Mouse (Mus musculus) kidney, adult 2 months (tissue): ENCODE measurements around the gene Lca5l. TPM values are rescaled to one million over a fixed set of nuclear protein-coding genes. Genes with fewer than 3 reads are reported as not detected.
A peak's percentile ranks its signal among the peaks of the same experiment; 100 is the strongest.

ENCODE experiments used
- DNase-seq: peaks from one replicate; pipeline ENCODE4 v3.0.0; 2021
- H3K27ac ChIP-seq: fragments of 200-500 bp; 2 replicates; pipeline ENCODE4 v1.5.1; 2012; ENCODE audit warnings: low read depth, low read length, control low read depth, inconsistent platforms; ENCODE audit not compliant: insufficient read depth
- H3K27me3 ChIP-seq: fragments of 200-500 bp; replicated peaks from 2 replicates; pipeline ENCODE4 v1.6.1; 2012; ENCODE audit warnings: mild to moderate bottlenecking, moderate library complexity, low read length, inconsistent platforms; ENCODE audit not compliant: control insufficient read depth, insufficient read depth
- H3K36me3 ChIP-seq: fragments of 200-500 bp; 2 replicates; pipeline ENCODE4 v1.6.1; 2012; ENCODE audit warnings: mild to moderate bottlenecking, moderate library complexity, low read length, inconsistent platforms; ENCODE audit not compliant: control insufficient read depth, insufficient read depth
- H3K4me1 ChIP-seq: fragments of 200-500 bp; 2 replicates; pipeline ENCODE4 v1.6.1; 2011; ENCODE audit warnings: low read length; ENCODE audit not compliant: control insufficient read depth, insufficient read depth
- H3K4me3 ChIP-seq: fragments of 200-500 bp; 2 replicates; pipeline ENCODE4 v1.5.1; 2011; ENCODE audit warnings: mild to moderate bottlenecking, low read depth, low read length, control low read depth; ENCODE audit not compliant: insufficient read depth
- CTCF ChIP-seq: fragments of 200-500 bp; conservative IDR thresholded peaks from 2 replicates; pipeline ENCODE4 v1.5.1; 2011; ENCODE audit warnings: low read depth, mild to moderate bottlenecking, control low read depth, low read length, moderate library complexity, mixed read lengths; ENCODE audit not compliant: insufficient read depth, insufficient read length
- POLR2A ChIP-seq: fragments of 200-500 bp; IDR thresholded peaks from one replicate; pipeline ENCODE4 v1.6.1; 2011; ENCODE audit warnings: low read depth, low read length, control low read depth
- WGBS: fragments of 180-500 bp; shearing (Covaris S2); methylation state at CpG from one replicate; pipeline ENCODE4 v1.1.7; 2018; 5-methylcytosine and 5-hydroxymethylcytosine counted together
- polyA plus RNA-seq: library from polyadenylated mRNA; depleted of rRNA; stranded (reverse); fragments of >200 nt; gene quantifications from 2 replicates; pipeline ENCODE4 v1.2.3, GENCODE M21; 2012; rRNA removed

Gene Lca5l
- polyA plus RNA-seq, 1 experiment, result 0.47 TPM

DNA sequence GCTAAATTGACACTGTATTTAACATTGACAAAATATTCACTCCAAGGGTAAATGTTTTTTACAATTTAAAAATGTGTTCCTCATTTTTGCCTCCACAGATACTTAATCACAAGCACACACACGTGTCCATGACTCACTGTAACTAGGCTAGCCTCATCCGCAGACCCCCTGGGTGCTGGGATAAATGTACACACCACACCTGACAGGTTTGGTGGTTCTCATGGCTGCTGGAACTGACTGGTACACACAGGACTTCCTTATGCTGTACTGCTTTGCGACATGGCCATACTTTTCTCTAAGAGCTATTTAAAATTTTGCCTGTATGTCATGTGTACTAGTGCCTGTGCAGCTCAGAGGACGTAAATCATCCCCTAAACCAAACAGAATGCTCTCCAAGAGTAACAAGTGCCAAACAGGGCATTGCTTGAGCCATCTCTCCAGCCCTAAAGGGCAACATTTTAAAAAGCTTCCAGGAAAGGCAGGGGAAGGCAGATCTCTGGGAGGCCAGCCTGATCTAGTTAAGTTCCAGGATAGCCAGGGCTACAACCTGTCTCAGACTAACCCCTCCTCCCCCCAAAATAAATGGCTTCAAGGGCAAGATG is 71.9 kb downstream of the Lca5l start:
- H3K27me3 ChIP-seq, result no peaks in the 10 kb centered on the region
- no peak for DNase-seq
- H3K4me3 ChIP-seq, result no peak overlapping the region
- 70% methylated on average over 4 of the region's 4 CpGs for WGBS
- H3K27ac ChIP-seq, result no peak overlapping the region
- H3K36me3 ChIP-seq, result no peaks in the 10 kb centered on the region; the same call in 1 of the 2 replicates
- TF ChIP-seq POLR2A, result no peak
- no peak for TF ChIP-seq CTCF
- no peaks in the 10 kb centered on the region for H3K4me1 ChIP-seq

DNA sequence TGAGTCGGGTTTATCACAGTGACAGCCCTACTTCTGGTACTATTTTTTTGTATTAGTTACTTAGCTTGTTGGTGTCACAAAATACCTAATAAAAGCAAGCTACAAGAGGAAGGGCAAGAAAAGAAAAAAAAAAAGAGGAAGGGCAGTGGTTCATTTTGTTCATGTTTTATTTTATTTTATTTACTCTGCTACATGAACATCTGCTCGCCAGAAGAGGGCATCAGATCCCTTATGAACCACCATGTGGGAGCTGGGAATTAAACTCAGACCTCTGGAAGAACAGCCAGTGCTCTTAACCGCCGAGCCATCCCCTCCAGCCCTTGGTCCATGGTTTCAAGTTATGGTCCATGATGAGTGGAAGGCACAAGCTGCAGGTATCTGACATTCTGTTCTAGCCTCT is 77.3 kb downstream of the Lca5l start:
- no peaks in the 10 kb centered on the region for H3K36me3 ChIP-seq
- DNase-seq, result peak; percentile 12
- no peaks in the 10 kb centered on the region for H3K4me1 ChIP-seq
- peak; percentile 22; the same call in 1 of the 2 replicates for TF ChIP-seq CTCF
- TF ChIP-seq POLR2A, result no peak
- no peaks in the 10 kb centered on the region for H3K27me3 ChIP-seq
- no peak overlapping the region for H3K4me3 ChIP-seq
- 49% methylated on average over 4 of the region's 4 CpGs for WGBS
- H3K27ac ChIP-seq, result no peak overlapping the region

DNA sequence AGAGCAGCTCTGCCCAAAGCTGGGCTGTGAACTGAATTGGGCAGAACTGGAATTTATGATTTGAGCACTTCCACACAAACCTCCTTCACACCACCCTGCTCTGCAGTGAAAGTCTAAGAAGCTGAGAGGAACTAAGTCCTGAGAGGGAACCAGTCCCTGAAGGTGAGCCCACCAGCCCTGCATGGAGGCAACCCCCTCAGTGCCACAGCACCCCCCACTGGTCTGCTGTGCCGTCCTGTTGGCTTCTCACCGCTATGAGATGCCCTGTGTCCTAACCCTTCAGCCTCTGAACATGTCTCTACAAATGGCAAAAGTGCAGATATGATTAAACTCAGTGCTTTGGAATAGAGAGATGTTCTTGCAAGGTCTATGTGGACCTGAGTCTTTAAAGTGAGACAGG is 79.3 kb downstream of the Lca5l start:
- WGBS, result 52% methylated on average over 2 of the region's 2 CpGs
- H3K36me3 ChIP-seq, result no peaks in the 10 kb centered on the region
- no peak overlapping the region for H3K27ac ChIP-seq
- no peak for DNase-seq
- no peaks in the 10 kb centered on the region for H3K4me1 ChIP-seq
- no peak overlapping the region for H3K4me3 ChIP-seq
- no peak for TF ChIP-seq POLR2A
- TF ChIP-seq CTCF, result no peak
- no peaks in the 10 kb centered on the region for H3K27me3 ChIP-seq

DNA sequence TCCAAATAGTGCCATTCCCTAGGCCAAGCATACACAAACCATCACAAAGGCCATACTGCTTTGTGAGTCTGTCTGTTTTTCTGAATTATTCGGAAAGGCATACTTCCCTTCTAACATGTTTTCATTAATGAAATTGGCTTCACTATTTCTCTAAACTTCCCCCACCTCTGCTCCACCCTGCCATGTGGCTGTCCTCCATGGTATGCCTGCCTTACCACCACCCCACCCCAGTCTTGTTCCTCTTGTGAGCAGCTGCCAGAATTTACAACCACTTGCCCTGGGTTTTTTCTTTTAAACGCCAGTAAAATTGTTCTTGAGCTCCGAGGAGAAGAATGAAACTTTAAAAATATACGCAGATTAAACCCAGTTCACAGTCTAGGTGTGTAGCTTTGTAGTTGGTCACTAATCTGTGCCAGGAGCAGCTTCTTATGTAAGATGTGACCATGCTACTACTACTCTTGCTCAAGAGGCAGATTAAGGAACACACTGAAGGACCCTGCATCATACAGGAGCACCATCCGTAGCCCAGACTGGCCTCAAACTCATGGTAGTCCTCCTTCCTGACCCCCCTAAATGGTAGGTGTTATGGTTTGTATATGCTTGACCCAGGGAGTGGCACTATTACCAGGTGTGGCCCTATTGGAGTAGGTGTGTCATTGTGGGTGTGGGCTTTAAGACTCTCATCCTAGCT is 81.3 kb downstream of the Lca5l start:
- 80% methylated on average over 5 of the region's 5 CpGs for WGBS
- no peak for TF ChIP-seq CTCF
- no peak for TF ChIP-seq POLR2A
- Histone ChIP-seq H3K4me1 (no peaks in the 10 kb centered on the region), H3K4me3 (no peak overlapping the region), H3K36me3 (no peaks in the 10 kb centered on the region), H3K27ac (no peak overlapping the region), H3K27me3 (no peaks in the 10 kb centered on the region)
- no peak for DNase-seq

DNA sequence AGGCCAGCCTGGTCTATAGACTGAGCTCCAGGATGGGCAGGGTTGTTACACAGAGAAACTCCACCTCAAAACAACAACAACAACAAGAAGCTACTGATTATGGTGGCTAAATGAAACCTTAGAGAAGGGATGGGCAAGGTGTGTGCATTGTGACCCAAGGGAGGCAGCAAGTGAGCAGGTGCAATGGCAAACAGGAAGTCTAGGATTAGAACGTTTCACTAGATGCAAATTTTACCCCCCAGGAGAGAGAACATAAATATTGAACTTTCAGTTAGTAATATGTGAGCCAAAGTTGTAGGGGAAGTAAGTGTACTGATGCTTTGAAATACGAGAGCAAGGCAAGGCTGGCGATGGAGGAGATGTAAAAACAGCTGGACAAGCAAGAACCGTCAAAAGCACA is 82.4 kb downstream of the Lca5l start:
- no peak for DNase-seq
- Histone ChIP-seq H3K36me3 (no peaks in the 10 kb centered on the region), H3K4me1 (no peaks in the 10 kb centered on the region), H3K4me3 (no peak overlapping the region), H3K27ac (no peak overlapping the region), H3K27me3 (no peaks in the 10 kb centered on the region)
- TF ChIP-seq CTCF (no peak), POLR2A (no peak)
- 44% methylated on average over 4 of the region's 4 CpGs for WGBS

Other genes with a start within 250 kb of the Lca5l start
- 34.2 and 35.6 TPM in 2 replicates for gene Psmg1, start 201.3 kb downstream of the Lca5l start, polyA plus RNA-seq
- gene Brwd1, start 109.7 kb downstream of the Lca5l start, polyA plus RNA-seq, result 15.2 and 19.1 TPM in 2 replicates
- 23.3 and 36.4 TPM in 2 replicates for gene Hmgn1, start 64.5 kb downstream of the Lca5l start, polyA plus RNA-seq
- gene Wrb, start 46.9 kb downstream of the Lca5l start, polyA plus RNA-seq, result 44.7 and 46.9 TPM in 2 replicates
- gene Sh3bgr, start 8.2 kb upstream of the Lca5l start, polyA plus RNA-seq, result 4.5 and 6.7 TPM in 2 replicates
- 9.7 and 10.3 TPM in 2 replicates for gene B3galt5, start 43.5 kb upstream of the Lca5l start, polyA plus RNA-seq